Mouse (Mus musculus) E14TG2a.4 (cell line): ENCODE results near the gene Adprh.

Experiments used
- CTCF ChIP-seq: conservative IDR thresholded peaks from 2 replicates; pipeline ENCODE4 v1.5.1; 2014; ENCODE audit warnings: low read length
- NANOG ChIP-seq: IDR thresholded peaks from 2 replicates; pipeline ENCODE4 v1.6.1; 2014; ENCODE audit warnings: borderline replicate concordance, low read length, mixed read lengths
- POU5F1 ChIP-seq: IDR thresholded peaks from 2 replicates; pipeline ENCODE4 v1.6.1; 2014; ENCODE audit warnings: low read length, borderline replicate concordance

DNA sequence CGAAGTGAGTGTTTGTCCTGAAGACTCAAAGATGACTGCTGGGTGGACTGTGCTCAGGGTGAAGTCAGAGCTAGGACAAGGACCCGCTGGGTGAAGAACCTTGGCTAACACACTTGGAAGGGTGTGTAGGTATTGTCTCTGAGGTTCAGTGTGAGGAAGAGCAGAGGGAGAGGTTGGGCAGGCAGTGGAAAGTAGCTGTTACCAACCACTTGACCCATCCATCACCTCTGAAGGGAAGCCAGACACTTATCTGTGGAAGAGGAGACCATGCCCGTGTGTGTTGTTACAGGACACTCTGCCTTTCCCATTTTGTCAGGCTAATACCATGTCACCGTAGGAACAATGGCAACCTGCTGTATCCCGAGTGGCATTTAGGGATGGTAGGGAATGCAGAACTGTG, 46.2 kb downstream of the Adprh start:
- TF ChIP-seq CTCF: no peak
- no peak for TF ChIP-seq NANOG
- TF ChIP-seq POU5F1: no peak
